Mouse (Mus musculus) c-Kit-negative CD71-positive TER-119-positive erythroid progenitor cells, embryonic 14.5 days (primary cell): ENCODE data around the gene Cts7.

Experiments used
- DNase-seq: peaks from one replicate; pipeline ENCODE4 v3.0.0-alpha.2; 2013; ENCODE audit warnings: low read depth, low spot score

Gene Cts7

DNA sequence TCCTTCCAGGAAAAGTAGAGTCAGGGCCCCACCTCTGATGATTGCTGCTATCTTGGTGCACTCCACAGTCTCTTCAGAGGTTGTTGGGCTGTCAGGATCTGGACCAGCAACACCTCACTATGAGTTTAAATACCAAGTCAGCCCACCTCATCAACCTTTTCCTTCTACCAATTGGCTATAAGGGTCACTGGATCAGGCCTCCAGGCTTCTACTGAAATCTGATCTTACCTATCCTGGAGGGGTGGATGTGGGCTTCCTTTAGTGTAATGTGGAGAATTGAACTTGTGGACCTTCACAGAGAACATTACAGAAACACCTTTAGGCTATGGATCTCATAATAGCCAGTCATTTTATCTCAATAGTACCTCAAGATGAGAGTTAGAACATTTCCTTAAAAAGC is at the start of gene Cts7:
Cts7 (minus strand) TSS at position 101 of the 400 bp plus-strand sequence.
- DNase-seq, result no peak
